Mouse (Mus musculus) heart, postnatal 36 days (tissue): ENCODE measurements at regions not wholly inside any gene's neighbourhood (a gene's known extent, or its start where the extent isn't known, plus 50 kb on each side); places are given as distances from the start of the nearest gene placed in this dataset.

Experiments
- DNase-seq, 2 experiments: peaks; one replicate each; pipeline ENCODE4 v3.0.0; 2021 to 2022
- intact Hi-C: fragments of 180-260 bp; cut with DNase I; formaldehyde crosslinking; loops from one replicate; pipeline ENCODE4 v1.15.1; 2025

DNA sequence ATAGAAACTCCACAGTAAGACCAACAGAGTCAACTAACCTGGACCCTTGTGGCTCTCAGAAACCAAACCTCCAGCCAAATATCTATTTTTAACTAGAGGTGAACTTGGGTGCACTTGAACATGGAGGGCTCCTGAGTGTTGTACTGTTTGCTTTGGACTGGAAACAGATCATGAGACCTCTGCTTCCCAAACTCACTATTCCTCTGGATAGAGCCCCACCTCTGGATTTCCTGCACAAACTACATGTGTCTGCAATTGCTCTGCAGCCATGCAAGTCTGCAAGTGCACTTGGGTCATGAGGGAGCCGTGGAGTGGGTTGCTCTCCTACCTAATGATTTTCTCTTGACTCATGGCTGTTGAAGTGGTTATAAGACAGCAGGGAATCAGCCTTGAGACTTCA, 759.9 kb upstream of the Fam160b2 start:
- intact Hi-C loops = no loop called here
- no peak for DNase-seq

DNA sequence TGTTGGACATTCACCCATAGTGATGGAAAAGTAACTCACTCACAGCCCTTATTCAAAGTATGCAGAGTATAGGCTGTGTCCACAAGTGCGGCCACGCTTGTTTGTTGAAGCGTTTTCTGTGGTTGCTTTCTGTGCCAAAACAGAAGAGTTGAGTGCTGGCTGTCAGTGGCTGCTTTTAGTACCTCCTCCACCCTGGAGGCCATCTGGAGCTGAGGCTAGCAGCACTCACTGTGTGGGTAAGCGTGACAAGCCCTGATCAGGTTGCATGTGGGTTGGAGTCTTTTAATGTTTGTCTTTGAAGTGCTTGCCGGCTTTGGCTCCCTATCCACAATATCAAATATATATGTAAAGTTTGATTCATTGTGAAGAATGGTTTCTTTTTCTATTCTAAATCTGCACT, 738.6 kb upstream of the Fam160b2 start:
- no peak for DNase-seq
- intact Hi-C loops = no loop called here

DNA sequence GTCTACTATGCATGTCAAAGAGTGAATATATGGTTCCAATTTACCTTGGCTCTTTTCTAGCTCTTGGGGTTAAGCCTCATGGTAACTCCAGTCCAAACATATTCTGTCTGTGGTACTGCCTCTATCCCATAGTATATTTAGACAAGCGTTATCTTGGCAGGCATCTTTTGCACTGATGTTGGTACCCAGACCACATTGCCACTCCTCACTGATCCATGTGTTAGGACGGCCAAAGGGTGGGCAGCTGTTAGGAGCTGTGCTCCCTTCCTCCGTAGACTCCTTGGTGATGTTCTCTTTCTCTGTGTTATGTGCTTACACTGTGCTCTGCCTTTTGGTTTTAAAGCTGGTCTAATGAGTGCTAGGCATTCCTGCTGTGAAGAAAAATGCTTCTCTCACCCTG, 737.3 kb upstream of the Fam160b2 start:
- intact Hi-C loops = no loop called here

DNA sequence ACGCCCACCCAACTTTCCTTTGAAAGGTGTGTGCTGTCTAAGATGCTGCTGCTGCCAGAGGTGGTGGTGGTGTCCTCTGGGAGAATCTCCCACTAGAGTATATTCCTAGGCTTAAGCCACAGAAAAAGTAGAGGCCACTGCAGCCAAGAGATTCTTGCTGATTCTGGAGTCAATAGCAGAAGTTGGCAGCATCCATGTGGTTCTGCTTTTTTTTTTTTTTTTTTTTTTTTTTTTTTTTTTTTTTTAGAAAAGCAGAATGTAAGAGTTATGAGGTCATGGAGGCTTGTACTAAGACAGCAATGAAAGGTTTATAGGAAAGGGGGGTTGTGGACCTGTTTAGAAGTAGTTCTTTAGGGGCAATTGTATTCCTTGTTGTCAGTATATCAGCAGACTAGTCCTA, 734.4 kb upstream of the Fam160b2 start:
- no peak for DNase-seq
- intact Hi-C loops = no loop called here

More for the DNA sequence above, 737.3 kb upstream of the Fam160b2 start:
- DNase-seq = no peak

- intact Hi-C loops = no loop called here
- peak in 1 of 2 experiments; percentile 9 for DNase-seq
Measured at GRCm38 (mm10) chr14:71329862-71330630, 730.4 kb upstream of the Fam160b2 start.

DNA sequence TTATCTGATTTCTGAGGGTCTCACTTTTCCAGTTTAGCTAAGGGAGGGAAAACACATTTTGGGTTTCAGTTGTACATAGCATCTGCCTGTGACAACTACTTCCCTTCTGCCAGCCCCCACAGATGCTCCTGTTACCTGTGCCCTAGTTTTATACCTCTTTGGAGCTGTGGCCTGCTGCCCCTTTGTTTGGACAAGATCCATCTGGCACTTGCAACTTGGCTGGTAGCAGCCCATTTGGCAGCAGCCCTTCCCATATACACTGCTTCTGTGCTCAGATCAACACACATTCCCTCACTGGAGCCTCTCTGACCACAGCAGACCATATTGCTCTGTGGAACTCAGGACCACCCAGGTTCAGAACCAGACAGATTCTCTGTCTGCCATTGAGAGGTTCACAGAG, 728.0 kb upstream of the Fam160b2 start:
- DNase-seq = no peak
- intact Hi-C loops = no loop called here

DNA sequence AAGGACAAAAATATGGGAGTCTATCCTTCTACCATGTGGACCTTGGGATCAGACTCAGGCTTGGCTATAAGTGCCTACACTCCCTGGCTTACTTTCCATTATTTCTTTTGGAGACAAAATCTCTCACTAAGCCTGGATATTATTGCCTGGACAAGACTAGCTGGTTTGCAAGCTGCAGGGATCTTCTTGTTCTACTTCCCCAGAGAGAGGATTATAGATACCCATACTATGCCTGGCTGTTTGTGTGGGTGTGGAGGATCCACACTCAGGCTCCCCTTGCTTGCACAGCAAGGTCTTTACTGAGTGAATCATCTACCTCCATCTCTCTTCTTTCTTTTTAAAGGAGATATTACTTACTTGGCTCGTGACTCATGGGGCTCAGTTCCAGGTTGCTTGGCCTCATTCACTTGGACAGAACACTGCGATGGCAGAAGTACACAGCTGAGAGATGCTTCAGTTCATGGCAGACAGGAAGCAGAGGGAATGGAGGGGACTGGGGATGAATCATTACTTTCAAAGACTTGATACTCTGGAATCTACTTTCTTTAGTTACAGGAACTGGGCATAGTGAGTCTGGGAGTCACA, 727.0 kb upstream of the Fam160b2 start:
- intact Hi-C loops = no loop called here
- no peak for DNase-seq

- intact Hi-C loops = no loop called here
- DNase-seq = no peak
Measured at GRCm38 (mm10) chr14:71315228-71315627, 715.6 kb upstream of the Fam160b2 start.

GRCm38 (mm10) chr14:71299755-71300154, 700.1 kb upstream of the Fam160b2 start:
- intact Hi-C loops = no loop called here
- DNase-seq = no peak

GRCm38 (mm10) chr14:71281568-71281967, 681.9 kb upstream of the Fam160b2 start:
- intact Hi-C loops = no loop called here

DNA sequence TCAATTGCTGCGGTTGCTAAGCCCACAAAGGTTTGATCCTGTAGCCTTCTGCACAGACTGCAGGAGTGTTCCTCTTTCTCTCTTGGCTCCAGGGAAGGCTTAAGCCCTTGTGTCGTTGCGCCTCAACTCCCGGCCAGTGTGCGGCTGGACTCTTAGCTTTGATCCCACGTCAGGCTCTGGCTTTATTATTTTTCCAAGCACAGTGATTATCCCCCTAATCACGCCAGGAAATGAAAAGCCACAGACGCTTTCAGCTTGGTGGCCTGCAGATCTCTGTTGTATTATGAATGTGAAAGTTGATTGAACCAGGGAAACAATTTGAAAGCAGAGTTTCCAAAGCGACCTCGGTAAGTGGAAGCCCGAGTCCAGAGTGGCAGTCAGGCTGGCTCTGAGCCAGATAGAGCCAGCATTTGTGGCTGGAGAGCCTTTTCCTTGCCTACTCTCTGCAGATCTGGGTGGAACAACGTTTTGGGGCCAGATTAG, 676.7 kb upstream of the Fam160b2 start:
- intact Hi-C loops = no loop called here
- DNase-seq = peak in 1 of 2 experiments; percentile 6

More at GRCm38 (mm10) chr14:71281568-71281967, 681.9 kb upstream of the Fam160b2 start:
- no peak for DNase-seq

- intact Hi-C loops = no loop called here
- no peak for DNase-seq
Measured at GRCm38 (mm10) chr14:71272470-71272869, 672.8 kb upstream of the Fam160b2 start.

DNA sequence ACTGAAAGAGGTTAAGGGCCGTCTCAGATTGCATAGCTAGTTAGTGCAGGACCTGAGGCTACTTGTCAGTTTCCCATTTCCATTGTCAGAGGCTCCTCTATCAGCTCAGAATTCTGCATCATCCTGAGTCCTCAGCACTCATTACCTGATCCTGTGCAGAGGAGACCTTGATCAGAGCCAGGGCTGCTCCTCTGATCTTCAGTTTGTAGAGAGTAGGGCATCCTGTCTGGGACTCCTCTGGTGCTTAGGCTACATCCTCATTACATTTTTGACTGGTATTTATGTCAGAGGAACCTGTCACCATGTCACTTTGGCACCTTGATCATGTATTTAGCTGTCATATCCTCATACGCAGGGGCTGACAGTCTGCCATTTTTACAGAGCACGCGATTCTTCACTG, 658.0 kb upstream of the Fam160b2 start:
- no peak for DNase-seq
- intact Hi-C loops = no loop called here

- intact Hi-C loops = no loop called here
Measured at GRCm38 (mm10) chr14:71254207-71254606, 654.6 kb upstream of the Fam160b2 start.

DNA sequence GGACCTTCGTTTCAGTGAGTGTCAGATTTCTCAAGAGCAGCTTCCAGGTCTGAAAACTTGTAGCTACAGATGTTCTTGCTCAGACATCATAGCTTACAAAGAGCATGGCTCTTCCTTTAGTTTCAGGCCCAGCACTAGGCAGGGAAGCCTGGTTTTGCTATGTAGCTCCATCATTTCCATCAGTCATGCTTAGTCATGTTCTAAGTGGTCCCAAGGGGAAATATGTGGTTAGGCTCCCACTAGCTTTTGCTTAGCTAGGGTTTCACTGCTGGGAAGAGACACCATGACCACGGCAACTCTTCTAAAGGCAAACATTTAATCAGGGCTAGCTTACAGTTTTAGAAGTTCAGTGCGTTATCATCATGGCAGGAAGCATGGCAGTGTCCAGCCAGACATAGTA, 652.5 kb upstream of the Fam160b2 start:
- intact Hi-C loops = no loop called here
- DNase-seq = no peak

More at GRCm38 (mm10) chr14:71254207-71254606, 654.6 kb upstream of the Fam160b2 start:
- DNase-seq = no peak

DNA sequence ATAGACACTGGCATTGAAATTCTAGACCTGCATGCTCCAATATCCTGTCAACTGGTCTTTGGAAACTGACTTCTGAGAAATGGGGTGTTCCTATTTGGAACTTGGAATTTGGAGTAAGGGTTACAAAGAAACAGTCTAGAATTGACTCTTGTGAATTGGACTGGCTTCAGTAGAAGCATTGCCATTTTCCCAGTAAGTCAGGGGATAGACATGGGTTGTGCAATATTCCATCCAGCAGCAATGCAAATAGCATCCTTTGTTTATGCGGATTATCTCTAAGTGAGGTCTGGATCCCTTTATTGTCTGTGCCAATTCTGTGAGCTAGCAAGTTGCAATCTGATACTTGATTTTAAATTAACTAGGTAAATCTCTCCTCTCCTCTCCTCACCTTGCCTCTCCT, 651.5 kb upstream of the Fam160b2 start:
- intact Hi-C loops = no loop called here
- DNase-seq = no peak

DNA sequence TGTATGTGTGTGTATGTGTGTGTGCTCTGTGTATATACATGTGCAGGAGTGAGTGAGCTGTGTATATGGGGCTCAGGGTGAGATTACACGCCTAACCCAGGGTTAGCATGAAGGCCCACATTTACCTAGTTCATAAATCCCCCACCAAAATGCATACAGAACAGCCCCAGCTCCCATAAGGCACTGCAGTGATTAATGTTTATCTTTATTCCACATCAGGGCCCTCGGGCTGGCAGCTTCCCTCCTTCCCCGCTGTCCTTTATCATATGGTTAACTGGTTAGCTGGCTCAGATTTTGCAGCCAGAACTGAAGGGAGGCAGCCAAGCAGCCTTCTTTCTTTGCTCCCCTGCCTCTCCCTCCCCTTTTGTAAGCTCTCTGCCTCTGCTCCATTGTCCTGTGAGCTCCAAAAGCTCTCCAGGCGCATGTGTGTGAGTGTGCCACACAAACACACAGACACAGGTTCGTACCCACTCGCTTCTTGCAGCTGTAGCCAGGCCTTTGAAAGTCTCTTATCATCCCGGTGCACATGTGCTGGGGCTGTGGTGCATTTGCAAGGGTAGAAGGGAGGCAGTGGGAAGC, 649.8 kb upstream of the Fam160b2 start:
- intact Hi-C loops = no loop called here
- DNase-seq = no peak

DNA sequence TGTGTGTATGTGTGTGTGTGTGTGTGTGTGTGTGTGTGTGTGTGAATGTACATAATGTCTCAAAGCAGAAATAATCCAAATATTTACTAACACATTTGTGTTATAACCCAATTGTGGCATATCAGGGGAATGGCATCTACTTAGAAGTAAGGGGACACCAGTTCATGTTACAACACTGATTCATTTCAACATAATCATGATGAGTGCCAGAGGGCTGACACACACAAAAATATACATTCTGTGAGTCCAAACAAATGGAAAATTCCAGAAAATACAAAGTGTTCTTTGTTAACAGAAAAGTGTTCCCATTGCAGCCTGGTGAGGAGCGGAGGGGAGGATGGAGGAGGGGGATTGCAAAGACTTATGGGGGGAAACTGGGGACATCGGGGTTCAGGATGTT, 648.9 kb upstream of the Fam160b2 start:
- DNase-seq = no peak
- intact Hi-C loops = no loop called here

DNA sequence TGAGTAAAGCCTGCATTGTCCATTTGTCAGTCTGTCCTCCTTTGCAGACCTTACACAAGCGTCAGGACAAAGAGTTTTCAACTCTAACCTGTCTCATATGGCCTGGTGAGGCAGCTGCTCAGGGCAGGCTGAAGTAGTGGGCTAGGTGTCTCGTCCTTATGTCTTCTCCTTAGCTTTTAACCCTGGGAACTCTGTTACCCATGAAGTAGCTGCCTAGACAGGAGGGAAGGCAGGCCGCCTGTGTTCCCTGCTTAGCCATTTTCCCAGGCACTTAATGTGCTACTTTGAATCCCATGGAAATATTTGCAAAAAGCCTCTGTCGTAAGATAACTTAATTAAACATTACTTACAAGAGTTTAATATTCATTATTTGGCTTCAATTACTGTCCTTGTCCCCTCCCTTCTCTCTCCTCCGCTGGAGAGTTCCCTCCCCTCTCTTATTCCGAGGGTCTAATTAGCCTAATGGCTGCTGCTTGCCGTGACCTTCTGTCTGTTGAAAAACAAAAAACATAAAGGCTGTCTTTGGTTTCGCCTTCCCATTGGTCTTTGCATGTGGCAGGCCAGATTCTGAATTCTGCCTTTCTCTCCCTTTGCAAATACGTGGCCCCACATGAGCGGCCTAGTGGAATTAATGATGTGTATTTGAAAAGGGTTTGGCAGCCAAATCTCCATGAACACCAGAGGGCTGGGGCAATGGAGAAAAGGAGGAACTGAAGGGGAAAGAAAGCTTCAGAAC, 642.2 kb upstream of the Fam160b2 start:
- intact Hi-C loops = no loop called here
- DNase-seq = no peak

DNA sequence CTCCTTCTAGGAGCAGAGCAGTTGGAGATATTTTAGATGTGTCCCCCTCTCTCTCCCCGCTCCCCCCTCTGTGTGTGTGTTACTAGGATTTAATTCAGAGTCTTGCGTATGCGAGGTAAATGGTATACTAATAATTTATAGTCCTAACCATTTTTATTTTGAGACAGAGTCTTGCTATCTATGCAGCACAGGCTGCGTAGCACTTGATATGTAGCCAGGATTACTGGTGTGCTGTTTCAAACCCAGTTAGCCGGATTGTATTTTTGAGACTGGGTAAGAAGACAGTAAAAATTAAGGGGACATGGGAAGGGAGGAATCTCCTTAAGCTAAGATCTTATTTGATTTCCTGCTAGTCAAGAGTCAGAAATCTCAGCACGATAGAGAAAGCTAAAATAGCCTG, 636.6 kb upstream of the Fam160b2 start:
- intact Hi-C loops = no loop called here
- no peak for DNase-seq

GRCm38 (mm10) chr14:71234900-71235299, 635.3 kb upstream of the Fam160b2 start:
- intact Hi-C loops = no loop called here
- DNase-seq = no peak
